Comparison of ENCODE assay signal across 16 mouse cellular contexts in genomic region chr7:116494618-116495017, GRCm38 (mm10). TPM values are rescaled to one million over a fixed set of nuclear protein-coding genes. Genes with fewer than 3 reads are reported as not detected.
DNase-seq lines count a peak whose midpoint lies in the region; ATAC-seq and TF ChIP-seq lines count a peak whose summit lies in the region.
"Had no signal": no experiment of that assay in that cellular context is flagged by ENCODE, and none has a peak within 500 bp of the region (broad histone marks: within the 10 kb centered on the region; RNA-seq: fewer than 3 reads in every experiment).

No protein-coding gene starts in this region.

- peaks cover 2 to 9% of the 10 kb centered on the region in 2 experiments; a peak in 3 of 4 replicates for H3K4me1 ChIP-seq in MEL (ENCODE audit: control insufficient read depth in 1 of 2, insufficient read depth in 2 of 2, low read length in 2 of 2)
- H3K4me1 ChIP-seq in bone marrow macrophage, adult 2 months (ENCODE audit: control insufficient read depth, insufficient read depth, low read length) = peaks cover 37% of the 10 kb centered on the region
- H3K4me1 ChIP-seq in liver, embryonic 13.5 days (replicated peaks) = 0 out of 2 replicates have a peak, but pooled peaks cover 3% of the 10 kb centered on the region
- no peaks in the 10 kb centered on the region for H3K4me1 ChIP-seq in hindbrain, embryonic 12.5 days
- H3K4me1 ChIP-seq: embryonic facial prominence, embryonic 12.5 days; lung, embryonic 15.5 days; midbrain, embryonic 15.5 days had no signal

- H3K4me2 ChIP-seq in liver, embryonic 13.5 days = no peak overlapping the region
- no peak overlapping the region for H3K4me2 ChIP-seq in hindbrain, embryonic 12.5 days (replicated peaks)
- H3K4me2 ChIP-seq: embryonic facial prominence, embryonic 12.5 days; hindbrain, embryonic 14.5 days; lung, embryonic 15.5 days; midbrain, embryonic 15.5 days had no signal

- no peak for TF ChIP-seq RAD21 in MEL (IDR thresholded peaks at IDR 0.05; ENCODE audit: low read depth, low read length)

- peak; percentile 78 for DNase-seq in MEL (ENCODE audit: low read depth, low spot score)
- no peak for DNase-seq in liver, embryonic 13.5 days
- DNase-seq in adrenal gland, adult 2 months = no peak
- DNase-seq in kidney, postnatal 14 days = no peak
- DNase-seq: cerebellum, adult 11-12 months; heart, adult 11 months; kidney, adult 8-10 months; kidney, postnatal 4 days had no signal

- H3K4me3 ChIP-seq in MEL (ENCODE audit: control insufficient read depth in 1 of 2, insufficient read depth in 1 of 2, low read depth in 2 of 2, low read length in 2 of 2) = peak overlapping the region in 1 of 2 experiments; percentile 17; a peak in 2 of 4 replicates
- H3K4me3 ChIP-seq in bone marrow macrophage, adult 2 months (ENCODE audit: insufficient read depth, low read length) = no peak overlapping the region
- H3K4me3 ChIP-seq in liver, embryonic 13.5 days (replicated peaks) = no peak overlapping the region
- H3K4me3 ChIP-seq in hindbrain, embryonic 12.5 days = no peak overlapping the region
- H3K4me3 ChIP-seq: embryonic facial prominence, embryonic 12.5 days; lung, embryonic 15.5 days; midbrain, embryonic 15.5 days had no signal

- no peaks in the 10 kb centered on the region for H3K79me2 ChIP-seq in MEL (ENCODE audit: control insufficient read depth, insufficient read depth, low read length, poor library complexity)

- peak; percentile 29; the same call in 1 of the 2 replicates for ATAC-seq in liver, embryonic 13.5 days (ENCODE audit: low read depth)
- ATAC-seq in monocyte, adult 5-6 weeks (replicated peaks; ENCODE audit: insufficient number of reproducible peaks, low FRiP score, low TSS enrichment, poor library complexity, severe bottlenecking) = peak; percentile 87
- no peak for ATAC-seq in hindbrain, embryonic 12.5 days (ENCODE audit: low FRiP score)
- ATAC-seq: midbrain, embryonic 15.5 days; Patski had no signal

- no peaks in the 10 kb centered on the region for H3K27me3 ChIP-seq in MEL (ENCODE audit: control insufficient read depth in 1 of 2, insufficient read depth in 2 of 2, low read length in 2 of 2)
- peaks cover 3% of the 10 kb centered on the region; the same call in 1 of the 2 replicates for H3K27me3 ChIP-seq in liver, embryonic 13.5 days
- H3K27me3 ChIP-seq in hindbrain, embryonic 12.5 days = no peaks in the 10 kb centered on the region
- H3K27me3 ChIP-seq: embryonic facial prominence, embryonic 12.5 days; lung, embryonic 15.5 days; midbrain, embryonic 15.5 days; Patski had no signal

- TF ChIP-seq EP300 in MEL (IDR thresholded peaks at IDR 0.05; ENCODE audit: low read depth in 1 of 2, low read length in 2 of 2) = peak in 1 of 2 experiments; percentile 45; a peak in 1 of 4 replicates

- peaks cover 0 to 10% of the 10 kb centered on the region in 2 experiments; a peak in 2 of 4 replicates for H3K36me3 ChIP-seq in MEL (ENCODE audit: control insufficient read depth in 1 of 2, insufficient read depth in 2 of 2, low read length in 2 of 2)
- no peaks in the 10 kb centered on the region for H3K36me3 ChIP-seq in liver, embryonic 13.5 days
- no peaks in the 10 kb centered on the region for H3K36me3 ChIP-seq in hindbrain, embryonic 12.5 days
- H3K36me3 ChIP-seq: embryonic facial prominence, embryonic 12.5 days; lung, embryonic 15.5 days; midbrain, embryonic 15.5 days had no signal

- H3K27ac ChIP-seq in MEL (ENCODE audit: control insufficient read depth, low read depth, low read length) = peak overlapping the region; percentile 89
- peak overlapping the region; percentile 91 for H3K27ac ChIP-seq in bone marrow macrophage, adult 2 months (ENCODE audit: insufficient read depth, low read depth, low read length)
- no peak overlapping the region for H3K27ac ChIP-seq in liver, embryonic 13.5 days
- H3K27ac ChIP-seq in hindbrain, embryonic 12.5 days = no peak overlapping the region
- H3K27ac ChIP-seq: embryonic facial prominence, embryonic 12.5 days; hindbrain, embryonic 14.5 days; lung, embryonic 15.5 days; midbrain, embryonic 15.5 days had no signal

- TF ChIP-seq POLR2A in MEL (IDR thresholded peaks at IDR 0.05; ENCODE audit: control insufficient read depth in 1 of 2, insufficient read depth in 1 of 2, low read depth in 1 of 2, low read length in 2 of 2, poor library complexity in 1 of 2) = peak in 1 of 2 experiments; percentile 51; a peak in 2 of 4 replicates
- no peak for TF ChIP-seq POLR2A in bone marrow macrophage, adult 2 months (IDR thresholded peaks at IDR 0.05; ENCODE audit: borderline replicate concordance, low read depth, low read length)

- H3K9ac ChIP-seq in MEL (ENCODE audit: control insufficient read depth, low read depth, low read length, poor library complexity, severe bottlenecking) = peak overlapping the region; percentile 60
- no peak overlapping the region for H3K9ac ChIP-seq in liver, embryonic 13.5 days
- no peak overlapping the region for H3K9ac ChIP-seq in hindbrain, embryonic 12.5 days
- H3K9ac ChIP-seq: embryonic facial prominence, embryonic 12.5 days; hindbrain, embryonic 14.5 days; lung, embryonic 15.5 days; midbrain, embryonic 15.5 days had no signal

- H3K9me3 ChIP-seq in MEL (replicated peaks; ENCODE audit: insufficient read depth, low read length) = no peaks in the 10 kb centered on the region
- H3K9me3 ChIP-seq in liver, embryonic 13.5 days (replicated peaks) = 0 out of 2 replicates have a peak, but pooled peaks cover 6% of the 10 kb centered on the region
- peaks cover 4% of the 10 kb centered on the region; the same call in 1 of the 2 replicates for H3K9me3 ChIP-seq in hindbrain, embryonic 12.5 days (replicated peaks)
- H3K9me3 ChIP-seq: embryonic facial prominence, embryonic 12.5 days; lung, embryonic 15.5 days; midbrain, embryonic 15.5 days had no signal

- no peak for TF ChIP-seq CTCF in MEL (IDR thresholded peaks at IDR 0.05 in 2 of 3, conservative IDR thresholded peaks at IDR 0.05 in 1 of 3; ENCODE audit: control insufficient read depth in 1 of 3, insufficient read depth in 1 of 3, low read depth in 2 of 3, low read length in 3 of 3, poor library complexity in 1 of 3, severe bottlenecking in 1 of 3)
- TF ChIP-seq CTCF in bone marrow macrophage, adult 2 months (IDR thresholded peaks at IDR 0.05; ENCODE audit: low read depth, low read length) = no peak

- WGBS in liver, embryonic 13.5 days (ENCODE audit: insufficient replicate concordance) = 23% methylated on average over 5 of the region's 5 CpGs
- 81% methylated on average over 5 of the region's 5 CpGs for WGBS in hindbrain, embryonic 12.5 days

TF ChIP-seq in MEL, 35 proteins besides CTCF, POLR2A, EP300 and RAD21 (continues in another document):
- TF ChIP-seq MXI1 (IDR thresholded peaks at IDR 0.05; ENCODE audit: low read depth, low read length) (no peak; the same call in 1 of the 2 replicates), USF1 (IDR thresholded peaks at IDR 0.05; ENCODE audit: low read depth, low read length) (no peak), CHD2 (IDR thresholded peaks at IDR 0.05; ENCODE audit: low read length) (no peak), E2F4 (IDR thresholded peaks at IDR 0.05; ENCODE audit: borderline replicate concordance, low read depth, low read length) (no peak), CHD1 (IDR thresholded peaks at IDR 0.05; ENCODE audit: low read depth, low read length) (no peak), BHLHE40 (IDR thresholded peaks at IDR 0.05; ENCODE audit: borderline replicate concordance, low read depth, low read length) (no peak), JUND (IDR thresholded peaks at IDR 0.05; ENCODE audit: low read depth, low read length) (no peak), ZKSCAN1 (IDR thresholded peaks at IDR 0.05; ENCODE audit: low read depth, low read length) (no peak), MAX (IDR thresholded peaks at IDR 0.05; ENCODE audit: low read length) (no peak), TAL1 (IDR thresholded peaks at IDR 0.05; ENCODE audit: low read length) (peak; percentile 26), ZC3H11A (IDR thresholded peaks at IDR 0.05; ENCODE audit: low read depth, low read length) (no peak), HCFC1 (IDR thresholded peaks at IDR 0.05; ENCODE audit: low read depth, low read length) (no peak), ZMIZ1 (IDR thresholded peaks at IDR 0.05; ENCODE audit: low read depth, low read length) (no peak), KAT2A (conservative IDR thresholded peaks at IDR 0.05; ENCODE audit: low read depth, low read length) (no peak), RCOR1 (IDR thresholded peaks at IDR 0.05; ENCODE audit: low read depth, low read length) (no peak; the same call in 1 of the 2 replicates), UBTF (IDR thresholded peaks at IDR 0.05; ENCODE audit: borderline replicate concordance, insufficient read depth, low read depth, low read length) (no peak), GABPA (IDR thresholded peaks at IDR 0.05; ENCODE audit: low read depth, low read length) (no peak), MAZ (IDR thresholded peaks at IDR 0.05; ENCODE audit: low read depth, low read length) (no peak), TCF12 (IDR thresholded peaks at IDR 0.05; ENCODE audit: low read depth, low read length) (peak; percentile 13; the same call in 1 of the 2 replicates)

RNA-seq across cellular contexts. Expression of gene Nucb2, which starts 9.6 kb away (rescaled TPM):
- 5.5 and 5.8 TPM in 2 replicates for total RNA-seq in MEL (2012; rRNA removed)
- 1 to 10 TPM in 1 of 2 experiments, not detected in 1; 6.4 TPM for polyA plus RNA-seq in MEL (2012; ENCODE audit: insufficient read depth in 1 of 2, insufficient read length in 2 of 2, low read depth in 1 of 2, low replicate concordance in 2 of 2, missing spikeins in 1 of 2)
- 52.9 and 55.8 TPM in 2 replicates for polyA plus RNA-seq in bone marrow macrophage, adult 2 months (2012; ENCODE audit: insufficient read depth, insufficient read length, missing spikeins)
- 2.8 and 3.2 TPM in 2 replicates for polyA plus RNA-seq in liver, embryonic 13.5 days (2015; fragmentation: Nextera tagmentation; extraction: Ambion mirVana)
- 19.3 to 35.3 TPM (median 33.1 TPM) in 3 replicates for total RNA-seq in monocyte, adult 5-6 weeks (2017)
- total RNA-seq in adrenal gland, adult 2 months (2021) = 10 to 100 TPM; 19.3 to 32.9 TPM
- polyA plus RNA-seq in adrenal gland, adult 2 months (2012; rRNA removed) = 0.32 and 0.45 TPM in 2 replicates
- polyA plus RNA-seq in hindbrain, embryonic 12.5 days (2016; fragmentation: Nextera tagmentation; extraction: Ambion mirVana) = 15.6 and 20.2 TPM in 2 replicates

RNA-seq across cellular contexts. Expression of gene Pik3c2a, which starts 51.4 kb away (rescaled TPM):
- total RNA-seq in MEL (2012; rRNA removed) = 3.6 and 3.9 TPM in 2 replicates
- 1 to 10 TPM in 1 of 2 experiments, not detected in 1; 2.6 TPM for polyA plus RNA-seq in MEL (2012; ENCODE audit: insufficient read depth in 1 of 2, insufficient read length in 2 of 2, low read depth in 1 of 2, low replicate concordance in 2 of 2, missing spikeins in 1 of 2)
- polyA plus RNA-seq in bone marrow macrophage, adult 2 months (2012; ENCODE audit: insufficient read depth, insufficient read length, missing spikeins) = 38.3 and 41.3 TPM in 2 replicates
- 3.9 and 5.1 TPM in 2 replicates for polyA plus RNA-seq in liver, embryonic 13.5 days (2015; fragmentation: Nextera tagmentation; extraction: Ambion mirVana)
- 39.6 to 52.8 TPM (median 50.0 TPM) in 3 replicates for total RNA-seq in monocyte, adult 5-6 weeks (2017)
- total RNA-seq in adrenal gland, adult 2 months (2021) = 10 to 100 TPM; 26.2 to 31.8 TPM
- 0.74 and 0.98 TPM in 2 replicates for polyA plus RNA-seq in adrenal gland, adult 2 months (2012; rRNA removed)
- 24.5 and 27.9 TPM in 2 replicates for polyA plus RNA-seq in hindbrain, embryonic 12.5 days (2016; fragmentation: Nextera tagmentation; extraction: Ambion mirVana)

Comparison
In these comparisons a context has a peak if more than half of its experiments do, and no peak if none do; other contexts are left out.
1. H3K27ac ChIP-seq: peak in MEL (single experiment) and bone marrow macrophage, adult 2 months (single experiment); none in liver, embryonic 13.5 days (single experiment) and hindbrain, embryonic 12.5 days (single experiment).